Mouse (Mus musculus): ENCODE measurements around the gene Trp53tg5.

GRCm38 (mm10) chr2:164453887-164454500 lies 19.5 kb downstream of the Trp53tg5 start:
- TF ChIP-seq CTCF (IDR thresholded peaks at IDR 0.05; ENCODE audit: low read depth): no peak
- TF ChIP-seq EP300 (IDR thresholded peaks at IDR 0.05; ENCODE audit: low read depth): no peak

All from heart, postnatal 0 days (tissue).